Mouse (Mus musculus) layer of hippocampus, adult 18-20 months (tissue): Measurements from ENCODE around the gene Prkag1. TPM values are rescaled to one million over a fixed set of nuclear protein-coding genes. Genes with fewer than 3 reads are reported as not detected.

Experiments
- DNase-seq, 2 experiments: peaks; one replicate each; pipeline ENCODE4 v3.0.0; 2022; ENCODE audit warnings: low spot score in 2 of 2
- total RNA-seq, 2 experiments: library from RNA; stranded (reverse); gene quantifications; 2 replicates each; pipeline ENCODE4 v1.2.3; 2021

Gene Prkag1
- total RNA-seq, 2 experiments from 2014 or later, result 50.6 to 51.1 TPM

DNA sequence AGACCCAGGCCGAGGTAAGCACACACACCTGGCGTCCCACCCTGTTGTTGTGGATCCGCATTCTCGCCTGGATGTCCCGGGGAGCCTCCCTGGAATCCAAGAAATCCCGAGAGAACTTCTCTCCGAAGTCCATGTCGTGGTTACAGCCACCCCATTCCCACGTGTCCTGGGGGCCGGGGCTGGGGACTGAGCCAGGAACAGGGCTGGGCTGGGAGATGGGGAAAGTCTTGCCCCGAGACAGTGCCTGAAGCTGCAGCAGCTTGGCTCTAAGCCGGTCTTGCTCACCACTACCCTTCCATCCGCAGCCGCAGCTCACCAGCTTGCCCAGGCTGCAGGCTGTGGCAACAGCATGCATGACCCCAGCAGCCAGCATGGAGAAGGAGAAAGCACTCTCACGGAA lies 57.2 kb downstream of the Prkag1 start:
- no peak for DNase-seq

DNA sequence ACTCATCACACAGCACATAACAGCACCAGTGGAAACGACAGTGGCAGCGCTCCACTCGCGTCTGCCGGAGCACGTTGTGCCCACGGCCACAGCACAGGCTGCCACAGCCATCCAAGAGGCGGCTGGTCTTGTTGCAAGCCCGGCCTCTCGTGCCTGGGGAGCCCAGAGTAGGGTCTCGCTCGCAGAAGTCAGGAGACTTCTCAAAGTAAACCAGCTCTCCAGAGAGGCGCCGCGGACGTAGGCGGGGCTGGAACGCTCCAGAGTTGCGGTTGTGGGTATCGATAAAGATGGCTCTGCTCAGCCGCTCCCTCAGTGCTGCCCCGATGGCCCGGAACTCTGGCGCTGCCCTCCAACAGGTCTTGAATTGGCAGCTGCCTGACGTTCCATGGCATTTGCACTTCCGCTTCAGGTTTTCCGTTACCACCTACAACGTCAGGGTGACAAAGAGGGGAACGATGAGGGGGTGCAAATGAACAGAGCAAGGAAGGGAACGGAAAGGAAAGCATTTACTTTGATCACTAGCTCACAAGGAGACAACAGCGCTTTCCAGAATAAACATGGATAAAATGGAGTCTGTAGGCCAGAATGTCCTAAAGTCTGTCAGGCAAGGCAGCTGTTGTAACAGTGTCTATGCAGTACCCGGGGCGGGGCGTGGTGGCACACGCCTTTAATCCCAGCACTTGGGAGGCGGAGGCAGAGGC lies 58.7 kb downstream of the Prkag1 start:
- no peak for DNase-seq

DNA sequence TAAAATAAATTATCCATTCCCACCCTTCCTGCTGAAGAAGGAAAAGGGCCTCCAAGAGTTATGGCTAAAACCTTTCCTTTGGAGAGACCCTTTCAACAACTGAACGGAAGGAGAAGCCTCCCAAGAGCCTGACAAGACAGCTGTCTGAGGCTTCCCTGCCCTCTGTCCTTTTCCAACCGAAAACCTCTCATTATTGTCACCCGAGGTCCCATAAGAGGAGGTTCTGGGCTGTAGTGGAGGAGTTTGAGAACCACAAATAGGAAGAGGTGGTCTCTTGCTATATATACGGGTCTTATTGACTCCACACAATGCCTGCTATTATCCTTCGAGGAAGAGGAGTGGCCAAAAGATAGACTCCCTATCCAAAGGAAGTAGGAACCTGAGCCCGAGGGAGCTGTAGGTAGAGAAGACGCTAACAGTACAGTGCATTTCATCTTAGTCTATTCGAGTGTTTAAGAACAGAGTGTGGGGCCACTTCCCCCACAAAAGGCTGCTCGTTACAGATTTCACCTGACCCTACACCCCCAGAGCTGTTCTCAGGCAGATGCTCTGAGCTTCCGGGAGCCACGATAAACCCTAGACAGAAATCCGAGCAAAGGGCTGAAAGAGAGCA lies 59.4 kb downstream of the Prkag1 start:
- no peak for DNase-seq

DNA sequence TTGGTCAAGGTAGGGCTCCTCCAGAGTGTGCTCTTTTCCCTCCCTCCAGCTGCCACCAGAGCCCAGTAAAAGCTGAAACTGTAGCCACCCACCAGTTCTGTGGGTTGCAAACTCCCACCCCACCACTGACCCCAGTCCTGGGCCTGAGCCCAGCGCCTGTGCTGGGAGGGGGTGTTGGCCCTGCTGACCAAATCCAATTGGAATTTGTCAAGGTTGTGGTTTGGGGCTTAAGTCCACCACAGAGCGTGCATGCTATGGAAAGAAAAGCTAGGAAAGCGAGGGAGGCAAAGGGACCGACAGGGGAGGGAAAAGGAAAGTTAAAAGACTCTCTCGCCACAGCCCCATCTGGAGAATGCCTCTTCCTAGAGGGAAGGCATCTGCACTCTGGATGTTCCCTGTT lies 63.1 kb downstream of the Prkag1 start:
- DNase-seq, result no peak

DNA sequence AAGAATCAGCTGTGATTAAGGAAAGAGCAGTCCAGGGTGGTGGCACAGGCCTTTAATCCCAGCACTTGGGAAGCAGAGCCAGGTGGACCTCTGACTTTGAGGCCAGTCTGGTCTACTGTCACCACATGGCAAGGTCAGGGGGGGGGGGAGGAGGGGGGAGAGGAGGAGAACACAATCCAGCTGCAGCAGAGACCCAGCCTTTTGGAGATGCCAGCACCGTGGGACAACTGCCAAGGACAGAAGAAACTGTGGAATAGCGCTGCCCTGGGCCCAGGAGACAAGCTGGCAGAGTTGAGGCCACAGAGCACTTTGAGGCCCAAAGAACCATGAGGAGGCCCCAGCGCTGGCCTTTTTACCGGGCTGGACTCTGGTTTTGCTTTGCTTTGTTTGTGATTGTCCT lies 65.4 kb downstream of the Prkag1 start:
- DNase-seq, result no peak

Other genes starting within 250 kb of the Prkag1 start
- gene Adcy6, start 221.4 kb downstream of the Prkag1 start, total RNA-seq, result 10 to 100 TPM; 46.5 to 48.2 TPM
- gene Cacnb3, start 200.7 kb downstream of the Prkag1 start, total RNA-seq, result 100 to 1,000 TPM; 217 to 222 TPM
- 100 to 1,000 TPM in 1 of 2 experiments, 10 to 100 TPM in 1; 89.8 to 108 TPM for gene Ddx23, start 168.6 kb downstream of the Prkag1 start, total RNA-seq
- 1 to 10 TPM; 6.3 to 8.0 TPM for gene Rnd1, start 154.1 kb downstream of the Prkag1 start, total RNA-seq
- 1 to 10 TPM; 7.4 to 9.7 TPM for gene Ccdc65, start 123.3 kb downstream of the Prkag1 start, total RNA-seq
- gene Fkbp11, start 103.3 kb downstream of the Prkag1 start, total RNA-seq, result 1 to 10 TPM in 1 of 2 experiments, under 1 TPM in 1; 0.97 to 1.4 TPM
- gene Arf3, start 68.3 kb downstream of the Prkag1 start, total RNA-seq, result 100 to 1,000 TPM; 830 to 882 TPM
- gene Wnt10b, start 53.4 kb downstream of the Prkag1 start, total RNA-seq, result under 1 TPM; 0.23 to 0.64 TPM
- not detected for gene Wnt1, start 41.7 kb downstream of the Prkag1 start, total RNA-seq
- 1,000 to 10,000 TPM; 1,780 to 1,859 TPM for gene Ddn, start 22.0 kb downstream of the Prkag1 start, total RNA-seq
- 100 to 1,000 TPM in 1 of 2 experiments, 10 to 100 TPM in 1; 89.1 to 103 TPM for gene Kmt2d, start 39.7 kb upstream of the Prkag1 start, total RNA-seq
- 1 to 10 TPM; 5.7 to 6.3 TPM for gene Rhebl1, start 63.0 kb upstream of the Prkag1 start, total RNA-seq
- gene Dhh, start 67.0 kb upstream of the Prkag1 start, total RNA-seq, result under 1 TPM; 0.08 to 0.15 TPM
- 10 to 100 TPM; 13.7 to 14.0 TPM for gene Lmbr1l, start 86.7 kb upstream of the Prkag1 start, total RNA-seq
- 100 to 1,000 TPM; 448 to 490 TPM for gene Tuba1b, start 103.0 kb upstream of the Prkag1 start, total RNA-seq
- gene Gm49450, start 122.0 kb upstream of the Prkag1 start, total RNA-seq, result not detected
- 100 to 1,000 TPM; 699 to 750 TPM for gene Tuba1a, start 122.2 kb upstream of the Prkag1 start, total RNA-seq
- gene Tuba1c, start 198.4 kb upstream of the Prkag1 start, total RNA-seq, result 10 to 100 TPM; 48.9 to 55.6 TPM
- 1 to 10 TPM in 1 of 2 experiments, under 1 TPM in 1; 0.61 to 1.1 TPM for gene Prph, start 223.7 kb upstream of the Prkag1 start, total RNA-seq
- gene Troap, start 243.1 kb upstream of the Prkag1 start, total RNA-seq, result under 1 TPM in 1 of 2 experiments, not detected in 1; 0.72 TPM